Mouse (Mus musculus): ENCODE results near the gene Cptp.

- TF ChIP-seq GATA1 (IDR thresholded peaks at IDR 0.05; ENCODE audit: borderline replicate concordance, low read length), result no peak
- no peak for TF ChIP-seq FLI1 (IDR thresholded peaks at IDR 0.05; ENCODE audit: low read length)
These were observed 17.9 kb downstream of the Cptp start for GRCm38 (mm10) chr4:155851368-155851767.
